Mouse (Mus musculus): ENCODE data around the gene S1pr4. TPM values are rescaled to one million over a fixed set of nuclear protein-coding genes. Genes with fewer than 3 reads are reported as not detected.

Gene S1pr4
- polyA plus RNA-seq, 1 experiment from 2014 or later = 7.4 TPM

DNA sequence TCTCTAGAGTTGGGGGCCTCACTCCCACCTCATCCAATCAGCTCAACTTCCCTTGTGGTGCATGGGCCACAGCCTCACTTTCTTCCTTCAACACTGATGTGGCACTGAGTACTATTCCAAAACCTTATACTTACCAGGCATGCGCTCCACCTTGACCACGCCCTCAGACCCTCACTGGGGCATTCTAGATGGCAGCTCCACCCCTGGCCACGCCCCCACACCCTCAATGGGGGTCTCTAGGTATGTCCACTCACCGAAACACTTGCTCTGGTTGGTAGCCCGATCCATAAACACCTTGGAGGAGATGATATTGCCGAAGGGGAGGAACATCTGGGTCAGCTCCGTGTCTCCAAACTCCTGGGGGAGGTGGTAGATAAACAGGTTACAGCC lies 37.5 kb downstream of the S1pr4 start:
- Histone ChIP-seq H3K9ac (replicated peaks) (no peak overlapping the region), H3K4me3 (ENCODE audit: low read depth, low read length) (no peak overlapping the region), H3K27me3 (ENCODE audit: insufficient read depth, low read length) (peaks cover 73% of the 10 kb centered on the region), H3K4me2 (ENCODE audit: low read depth, low read length) (peak overlapping the region; percentile 35; the same call in 1 of the 2 replicates), H3K36me3 (replicated peaks; ENCODE audit: insufficient read depth, low read length) (no peaks in the 10 kb centered on the region), H3K9me3 (ENCODE audit: low read length) (no peaks in the 10 kb centered on the region), H3K27ac (ENCODE audit: low read depth) (no peak overlapping the region), H3K4me1 (ENCODE audit: insufficient read depth) (peaks cover 17% of the 10 kb centered on the region)
- 38% methylated on average over 7 of the region's 7 CpGs for WGBS (ENCODE audit: insufficient replicate concordance)
- ATAC-seq (no peak), DNase-seq (peak; percentile 22)
- TF ChIP-seq CTCF (IDR thresholded peaks at IDR 0.05; ENCODE audit: low read depth) = no peak
- TF ChIP-seq EP300 (IDR thresholded peaks at IDR 0.05; ENCODE audit: low read depth) = no peak

DNA sequence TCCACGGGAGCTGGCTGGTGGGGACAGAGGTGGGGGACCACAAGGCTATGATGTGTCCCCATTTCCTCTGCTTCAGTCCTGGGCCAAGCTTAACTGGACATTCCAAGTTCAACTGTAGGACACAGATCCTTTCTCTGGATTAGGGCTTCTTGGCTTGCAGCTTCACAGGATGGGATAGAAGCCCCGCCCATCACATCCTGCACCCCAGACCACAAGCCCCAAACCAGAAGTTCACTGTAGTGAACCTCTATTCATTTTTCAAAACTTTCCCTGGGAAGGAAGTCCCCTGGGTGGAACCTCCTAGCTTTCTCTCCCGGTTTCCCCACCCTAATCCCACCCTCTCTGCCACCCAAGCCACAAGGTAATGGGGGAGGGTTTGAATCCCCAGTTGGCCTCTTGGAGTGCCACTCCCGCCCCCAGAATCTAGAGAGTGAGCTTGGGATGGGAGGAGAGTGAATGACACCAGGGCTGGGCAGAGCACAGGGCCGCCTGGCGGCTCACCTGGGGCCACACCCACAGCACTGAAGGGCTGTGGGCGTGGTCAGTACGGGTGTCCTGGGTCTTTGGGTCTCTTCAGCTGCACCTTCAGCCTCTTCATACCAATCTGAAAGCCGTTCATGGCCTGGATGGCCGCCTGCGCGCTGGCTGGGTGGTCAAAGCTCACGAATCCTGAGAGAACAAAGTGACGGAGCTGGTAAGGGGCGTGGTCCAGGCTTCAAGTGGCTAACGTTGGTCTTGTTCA lies 38.1 kb downstream of the S1pr4 start:
- H3K27me3 ChIP-seq (ENCODE audit: insufficient read depth, low read length) = peaks cover 77% of the 10 kb centered on the region
- no peaks in the 10 kb centered on the region for H3K36me3 ChIP-seq (replicated peaks; ENCODE audit: insufficient read depth, low read length)
- H3K27ac ChIP-seq (ENCODE audit: low read depth) = no peak overlapping the region
- ATAC-seq (no peak), DNase-seq (peak; percentile 14)
- no peak for TF ChIP-seq CTCF (IDR thresholded peaks at IDR 0.05; ENCODE audit: low read depth)
- no peak for TF ChIP-seq EP300 (IDR thresholded peaks at IDR 0.05; ENCODE audit: low read depth)
- H3K9ac ChIP-seq (replicated peaks) = no peak overlapping the region
- no peaks in the 10 kb centered on the region for H3K9me3 ChIP-seq (ENCODE audit: low read length)
- 2% methylated on average over 16 of the region's 16 CpGs for WGBS (ENCODE audit: insufficient replicate concordance)
- peak overlapping the region; percentile 35; the same call in 1 of the 2 replicates for H3K4me2 ChIP-seq (ENCODE audit: low read depth, low read length)
- peaks cover 17% of the 10 kb centered on the region for H3K4me1 ChIP-seq (ENCODE audit: insufficient read depth)
- H3K4me3 ChIP-seq (ENCODE audit: low read depth, low read length) = no peak overlapping the region

DNA sequence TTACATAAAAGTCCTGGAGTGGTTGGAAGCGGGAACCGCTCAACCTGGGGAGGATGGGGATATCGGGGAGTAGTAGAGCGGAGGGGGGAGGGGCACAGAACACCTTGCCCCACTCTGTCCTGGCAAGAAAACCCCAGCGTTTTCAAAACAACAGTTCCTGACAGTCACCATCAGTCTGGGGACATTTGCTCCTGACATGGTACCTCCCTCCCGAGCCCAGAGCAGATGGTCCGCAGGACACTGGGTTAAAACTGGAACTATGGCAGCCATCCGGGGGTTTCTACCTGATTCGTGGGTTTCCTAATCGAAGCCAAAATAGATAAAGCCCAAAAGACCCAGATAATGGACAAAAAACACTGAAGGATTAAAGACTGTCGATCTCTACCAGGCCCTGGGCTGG lies 39.0 kb downstream of the S1pr4 start:
- Histone ChIP-seq H3K9me3 (ENCODE audit: low read length) (no peaks in the 10 kb centered on the region), H3K27ac (ENCODE audit: low read depth) (no peak overlapping the region), H3K27me3 (ENCODE audit: insufficient read depth, low read length) (peaks cover 79% of the 10 kb centered on the region), H3K36me3 (replicated peaks; ENCODE audit: insufficient read depth, low read length) (no peaks in the 10 kb centered on the region), H3K4me2 (ENCODE audit: low read depth, low read length) (no peak overlapping the region), H3K9ac (replicated peaks) (no peak overlapping the region), H3K4me1 (ENCODE audit: insufficient read depth) (peaks cover 17% of the 10 kb centered on the region), H3K4me3 (ENCODE audit: low read depth, low read length) (no peak overlapping the region)
- no peak for DNase-seq
- no peak for ATAC-seq
- WGBS (ENCODE audit: insufficient replicate concordance) = 29% methylated on average over 11 of the region's 11 CpGs
- TF ChIP-seq EP300 (IDR thresholded peaks at IDR 0.05; ENCODE audit: low read depth) (no peak), CTCF (IDR thresholded peaks at IDR 0.05; ENCODE audit: low read depth) (no peak)

DNA sequence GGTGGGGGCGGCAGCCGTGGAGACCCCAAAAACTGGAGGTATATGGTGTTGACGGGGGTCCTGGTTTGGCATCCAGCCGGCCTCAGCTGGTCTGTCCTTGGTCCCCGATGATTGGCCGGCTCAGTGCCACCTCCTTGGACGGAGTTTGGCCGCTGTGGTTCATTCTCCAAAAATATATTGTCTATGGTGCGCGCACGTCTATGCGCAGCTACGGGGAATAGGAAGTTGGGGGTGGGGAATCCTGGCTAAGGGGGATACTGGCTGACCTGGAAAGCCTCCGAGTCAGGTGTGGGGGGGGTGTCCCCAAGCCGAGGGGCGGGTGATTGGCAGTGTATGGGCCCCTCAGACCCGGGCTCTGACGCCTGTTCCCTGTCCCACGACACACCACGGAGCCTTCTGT lies 39.5 kb downstream of the S1pr4 start:
- WGBS (ENCODE audit: insufficient replicate concordance) = 24% methylated on average over 20 of the region's 20 CpGs
- Histone ChIP-seq H3K9me3 (ENCODE audit: low read length) (no peaks in the 10 kb centered on the region), H3K4me1 (ENCODE audit: insufficient read depth) (peaks cover 17% of the 10 kb centered on the region), H3K9ac (replicated peaks) (no peak overlapping the region), H3K4me2 (ENCODE audit: low read depth, low read length) (no peak overlapping the region), H3K27ac (ENCODE audit: low read depth) (no peak overlapping the region), H3K27me3 (ENCODE audit: insufficient read depth, low read length) (peaks cover 81% of the 10 kb centered on the region), H3K36me3 (replicated peaks; ENCODE audit: insufficient read depth, low read length) (no peaks in the 10 kb centered on the region), H3K4me3 (ENCODE audit: low read depth, low read length) (no peak overlapping the region)
- DNase-seq = no peak
- ATAC-seq = no peak
- TF ChIP-seq EP300 (IDR thresholded peaks at IDR 0.05; ENCODE audit: low read depth) = no peak
- TF ChIP-seq CTCF (IDR thresholded peaks at IDR 0.05; ENCODE audit: low read depth) = no peak

DNA sequence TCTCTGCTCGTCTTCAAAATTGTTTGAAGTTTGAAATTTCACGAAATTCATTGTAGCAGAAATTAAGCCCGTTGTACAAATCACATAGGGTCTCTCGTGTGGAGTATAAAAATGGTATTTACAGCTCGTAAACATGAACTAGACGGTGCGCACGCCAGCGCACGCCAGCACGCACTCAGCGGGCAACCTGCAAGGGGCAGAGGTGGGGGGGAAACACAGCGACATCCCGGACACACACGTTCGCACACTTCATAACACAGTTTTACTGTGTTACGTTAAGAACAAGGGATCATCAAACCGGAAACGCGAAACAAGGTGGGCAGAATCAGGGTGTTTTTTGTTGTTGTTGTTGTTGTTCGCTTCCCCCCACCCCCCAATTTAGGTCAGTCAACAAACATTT lies 40.5 kb downstream of the S1pr4 start:
- H3K27me3 ChIP-seq (ENCODE audit: insufficient read depth, low read length) = peaks cover 80% of the 10 kb centered on the region

DNA sequence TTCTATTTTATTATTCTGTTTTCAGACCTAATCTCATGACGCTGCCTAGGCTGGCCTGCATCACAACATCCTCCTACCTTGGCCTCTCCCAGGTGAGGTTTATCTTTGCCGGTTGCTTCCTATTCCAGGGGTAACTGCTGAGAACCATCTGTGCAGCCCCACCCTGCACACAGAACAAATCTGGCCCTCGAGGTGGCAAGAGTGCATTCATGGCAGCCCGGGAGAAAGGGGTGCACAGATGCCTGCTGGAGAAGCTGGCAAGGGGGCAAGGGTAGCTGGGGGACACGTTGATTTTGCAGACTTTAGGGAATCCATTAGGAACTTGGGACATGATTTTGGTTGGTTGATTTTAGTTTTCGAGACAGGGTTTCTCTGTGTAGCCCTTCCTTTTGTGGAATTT lies 41.7 kb downstream of the S1pr4 start:
- WGBS (ENCODE audit: insufficient replicate concordance) = 66% methylated on average over 6 of the region's 6 CpGs
- Histone ChIP-seq H3K36me3 (replicated peaks; ENCODE audit: insufficient read depth, low read length) (no peaks in the 10 kb centered on the region), H3K27me3 (ENCODE audit: insufficient read depth, low read length) (peaks cover 78% of the 10 kb centered on the region), H3K4me2 (ENCODE audit: low read depth, low read length) (no peak overlapping the region), H3K9me3 (ENCODE audit: low read length) (no peaks in the 10 kb centered on the region), H3K4me3 (ENCODE audit: low read depth, low read length) (no peak overlapping the region), H3K4me1 (ENCODE audit: insufficient read depth) (peaks cover 4% of the 10 kb centered on the region; the same call in 1 of the 2 replicates), H3K9ac (replicated peaks) (no peak overlapping the region), H3K27ac (ENCODE audit: low read depth) (no peak overlapping the region)
- no peak for TF ChIP-seq CTCF (IDR thresholded peaks at IDR 0.05; ENCODE audit: low read depth)
- no peak for TF ChIP-seq EP300 (IDR thresholded peaks at IDR 0.05; ENCODE audit: low read depth)
- no peak for ATAC-seq
- no peak for DNase-seq

More for the DNA sequence above, 40.5 kb downstream of the S1pr4 start:
- Histone ChIP-seq H3K9me3 (ENCODE audit: low read length) (no peaks in the 10 kb centered on the region), H3K9ac (replicated peaks) (no peak overlapping the region), H3K27ac (ENCODE audit: low read depth) (no peak overlapping the region), H3K4me2 (ENCODE audit: low read depth, low read length) (no peak overlapping the region), H3K4me3 (ENCODE audit: low read depth, low read length) (no peak overlapping the region), H3K4me1 (ENCODE audit: insufficient read depth) (peaks cover 10% of the 10 kb centered on the region), H3K36me3 (replicated peaks; ENCODE audit: insufficient read depth, low read length) (no peaks in the 10 kb centered on the region)
- ATAC-seq (no peak), DNase-seq (no peak)
- 62% methylated on average over 21 of the region's 21 CpGs for WGBS (ENCODE audit: insufficient replicate concordance)
- TF ChIP-seq EP300 (IDR thresholded peaks at IDR 0.05; ENCODE audit: low read depth) = no peak
- TF ChIP-seq CTCF (IDR thresholded peaks at IDR 0.05; ENCODE audit: low read depth) = no peak

All from liver, postnatal 0 days (tissue).